Comparison of ENCODE assay signal across 12 mouse cellular contexts in the genomic region with DNA sequence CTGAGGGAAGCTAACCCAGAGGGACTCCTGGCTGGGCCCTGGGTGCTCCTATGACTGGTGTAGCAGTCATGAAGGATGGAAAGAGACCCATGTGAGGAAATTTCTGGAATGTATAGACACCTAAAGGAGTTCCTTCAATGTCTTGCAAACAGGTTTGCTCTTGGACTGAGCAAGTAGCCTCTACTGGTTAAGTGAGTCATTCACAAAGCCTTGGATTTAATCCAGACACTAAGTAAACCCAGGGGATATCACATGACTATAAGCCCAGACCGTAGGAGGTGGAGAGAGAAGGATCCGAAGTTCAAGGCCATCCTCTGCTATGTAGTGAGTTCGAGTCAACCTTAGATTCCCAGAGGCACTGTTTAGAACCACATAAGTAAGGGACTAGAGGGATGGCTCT.
"Had no signal": no experiment of that assay in that cellular context is flagged by ENCODE, and none has a peak within 500 bp of the region (broad histone marks: within the 10 kb centered on the region; RNA-seq: fewer than 3 reads in every experiment).

No protein-coding gene starts in this region.

- H3K27me3 ChIP-seq: limb, embryonic 15.5 days; neural tube, embryonic 15.5 days had no signal

- H3K9ac ChIP-seq: limb, embryonic 15.5 days; neural tube, embryonic 15.5 days had no signal

- H3K9me3 ChIP-seq: limb, embryonic 15.5 days; midbrain, embryonic 10.5 days; neural tube, embryonic 15.5 days had no signal

- H3K27ac ChIP-seq: limb, embryonic 15.5 days; neural tube, embryonic 15.5 days had no signal

- H3K36me3 ChIP-seq: limb, embryonic 15.5 days; midbrain, embryonic 10.5 days; neural tube, embryonic 15.5 days had no signal

- DNase-seq: kidney, adult 18-20 months; layer of hippocampus, adult 9-11 months; layer of hippocampus, postnatal 36 days; lung, adult 18-20 months; midbrain, embryonic 14.5 days; right cerebral cortex, adult 18-20 months; right cerebral cortex, postnatal 25 days; thymus, postnatal 36 days had no signal

- H3K4me1 ChIP-seq: midbrain, embryonic 10.5 days; neural tube, embryonic 15.5 days had no signal

- H3K4me3 ChIP-seq: limb, embryonic 15.5 days; midbrain, embryonic 10.5 days; myocyte; neural tube, embryonic 15.5 days had no signal

- H3K4me2 ChIP-seq: limb, embryonic 15.5 days; neural tube, embryonic 15.5 days had no signal
